Mouse (Mus musculus) left cerebral cortex, postnatal 25 days (tissue): ENCODE measurements around the gene Hid1. TPM values are rescaled to one million over a fixed set of nuclear protein-coding genes. Genes with fewer than 3 reads are reported as not detected.
"Not testable (repeated sequence)": the region's sequence is repeated elsewhere in the genome, so short reads cannot be mapped to it uniquely, and the experiment has no call there.

Experiments used
- DNase-seq, 2 experiments: peaks; one replicate each; pipeline ENCODE4 v3.0.0; 2022; ENCODE audit warnings: low spot score in 2 of 2, mixed read lengths in 1 of 2
- intact Hi-C: fragments of 180-260 bp; cut with DNase I; formaldehyde crosslinking; loops from one replicate; pipeline ENCODE4 v1.15.1; 2025
- total RNA-seq, 2 experiments: library from RNA; stranded (reverse); gene quantifications; 2 replicates each; pipeline ENCODE4 v1.2.3; 2021

The Hid1 gene
- 100 to 1,000 TPM; 108 to 111 TPM for total RNA-seq

- intact Hi-C loops = no loop called here
- DNase-seq = peak; percentile 87 to 92
Observed at GRCm38 (mm10) chr11:115367395-115367944, at the start of gene Hid1. Hid1 (minus strand) TSS chr11:115367756.

- no peak for DNase-seq
Observed at GRCm38 (mm10) chr11:115409556-115409955, 42.0 kb upstream of the Hid1 start.

GRCm38 (mm10) chr11:115408266-115408920 is 40.8 kb upstream of the Hid1 start:
- DNase-seq = no peak

More at GRCm38 (mm10) chr11:115409556-115409955, 42.0 kb upstream of the Hid1 start:
- intact Hi-C loops = no loop called here

GRCm38 (mm10) chr11:115406858-115407401 is 39.4 kb upstream of the Hid1 start:
- intact Hi-C loops = no loop called here
- DNase-seq = no peak

More at GRCm38 (mm10) chr11:115408266-115408920, 40.8 kb upstream of the Hid1 start:
- intact Hi-C loops = no loop called here

GRCm38 (mm10) chr11:115405723-115406122 is 38.2 kb upstream of the Hid1 start:
- DNase-seq = no peak
- intact Hi-C loops = no loop called here

GRCm38 (mm10) chr11:115403338-115404124 is 36.0 kb upstream of the Hid1 start, which contains the start of gene Mrpl58:
Mrpl58 (plus strand) TSS chr11:115403752.
- peak; percentile 89 to 90 for DNase-seq
- intact Hi-C loops = no loop called here

GRCm38 (mm10) chr11:115400630-115401391 is 33.3 kb upstream of the Hid1 start:
- DNase-seq = peak; percentile 46 to 76
- intact Hi-C loops = no loop called here

- intact Hi-C loops = no loop called here
- DNase-seq = no peak
Observed at GRCm38 (mm10) chr11:115400126-115400525, 32.6 kb upstream of the Hid1 start.

GRCm38 (mm10) chr11:115398085-115398484 is 30.5 kb upstream of the Hid1 start:
- DNase-seq = no peak
- intact Hi-C loops = no loop called here

- intact Hi-C loops = no loop called here
- no peak for DNase-seq
Observed at GRCm38 (mm10) chr11:115393721-115394325, 26.3 kb upstream of the Hid1 start.

- intact Hi-C loops = no loop called here
- DNase-seq = no peak
Observed at GRCm38 (mm10) chr11:115391358-115391757, 23.8 kb upstream of the Hid1 start.

- intact Hi-C loops, DNase-seq: not testable (repeated sequence)
Observed at GRCm38 (mm10) chr11:115386859-115387258, 19.3 kb upstream of the Hid1 start.

GRCm38 (mm10) chr11:115384587-115384986 is 17.0 kb upstream of the Hid1 start:
- intact Hi-C loops = no loop called here
- no peak for DNase-seq

GRCm38 (mm10) chr11:115383701-115384474 is 16.3 kb upstream of the Hid1 start:
- intact Hi-C loops = no loop called here

GRCm38 (mm10) chr11:115382891-115383290 is 15.3 kb upstream of the Hid1 start:
- intact Hi-C loops = no loop called here
- no peak for DNase-seq

More at GRCm38 (mm10) chr11:115383701-115384474, 16.3 kb upstream of the Hid1 start:
- DNase-seq = peak; percentile 47

GRCm38 (mm10) chr11:115381743-115382539 is 14.4 kb upstream of the Hid1 start, which contains the start of gene Cdr2l:
Cdr2l (plus strand) TSS chr11:115381916.
- DNase-seq = peak; percentile 89 to 92
- intact Hi-C loops = no loop called here

GRCm38 (mm10) chr11:115381276-115381675 is 13.7 kb upstream of the Hid1 start:
- DNase-seq = no peak
- intact Hi-C loops = no loop called here
